Mouse (Mus musculus): ENCODE measurements around the gene Zfp266. TPM values are rescaled to one million over a fixed set of nuclear protein-coding genes. Genes with fewer than 3 reads are reported as not detected.

Zfp266 gene
- polyA plus RNA-seq (2012; rRNA removed), result 48.9 and 75.4 TPM in 2 replicates

GRCm38 (mm10) chr9:20521306-20521957, at the start of gene Zfp266:
Zfp266 (minus strand) TSS chr9:20521417.

GRCm38 (mm10) chr9:20492527-20493233, 28.5 kb downstream of the Zfp266 start, which contains the start of gene Zfp426:
Zfp426 (minus strand) TSS chr9:20492746.

GRCm38 (mm10) chr9:20459377-20460317, 61.6 kb downstream of the Zfp266 start, which contains the start of gene Zfp26:
Zfp26 (minus strand) TSS chr9:20460162.

Other genes with a start within 250 kb of the Zfp266 start
- gene Olfr39, start 239.1 kb downstream of the Zfp266 start, polyA plus RNA-seq (2012; rRNA removed), result not detected in 2 replicates
- gene Olfr873, start 222.9 kb downstream of the Zfp266 start, polyA plus RNA-seq (2012; rRNA removed), result not detected in 2 replicates
- 0.02 TPM in 1 of 2 replicates, not detected in the other for gene Olfr18, start 185.3 kb downstream of the Zfp266 start, polyA plus RNA-seq (2012; rRNA removed)
- gene Zfp560, start 136.2 kb downstream of the Zfp266 start, polyA plus RNA-seq (2012; rRNA removed), result 8.4 and 25.4 TPM in 2 replicates
- 14.0 and 22.5 TPM in 2 replicates for gene Zfp26, start 61.3 kb downstream of the Zfp266 start, polyA plus RNA-seq (2012; rRNA removed)
- gene Zfp426, start 28.7 kb downstream of the Zfp266 start, polyA plus RNA-seq (2012; rRNA removed), result 22.6 and 29.3 TPM in 2 replicates
- gene Zfp846, start 59.9 kb upstream of the Zfp266 start, polyA plus RNA-seq (2012; rRNA removed), result 9.9 and 17.5 TPM in 2 replicates
- 356 and 496 TPM in 2 replicates for gene Ubl5, start 121.5 kb upstream of the Zfp266 start, polyA plus RNA-seq (2012; rRNA removed)
- gene Fbxl12, start 123.3 kb upstream of the Zfp266 start, polyA plus RNA-seq (2012; rRNA removed), result 23.0 and 30.5 TPM in 2 replicates
- 21.5 and 33.5 TPM in 2 replicates for gene Pin1, start 130.7 kb upstream of the Zfp266 start, polyA plus RNA-seq (2012; rRNA removed)
- gene Olfm2, start 224.9 kb upstream of the Zfp266 start, polyA plus RNA-seq (2012; rRNA removed), result 11.8 and 21.4 TPM in 2 replicates